Mouse (Mus musculus): Measurements from ENCODE around the gene Kcnq5.
"Not testable (repeated sequence)": the region's sequence is repeated elsewhere in the genome, so short reads cannot be mapped to it uniquely, and the experiment has no call there.

The Kcnq5 gene

DNA sequence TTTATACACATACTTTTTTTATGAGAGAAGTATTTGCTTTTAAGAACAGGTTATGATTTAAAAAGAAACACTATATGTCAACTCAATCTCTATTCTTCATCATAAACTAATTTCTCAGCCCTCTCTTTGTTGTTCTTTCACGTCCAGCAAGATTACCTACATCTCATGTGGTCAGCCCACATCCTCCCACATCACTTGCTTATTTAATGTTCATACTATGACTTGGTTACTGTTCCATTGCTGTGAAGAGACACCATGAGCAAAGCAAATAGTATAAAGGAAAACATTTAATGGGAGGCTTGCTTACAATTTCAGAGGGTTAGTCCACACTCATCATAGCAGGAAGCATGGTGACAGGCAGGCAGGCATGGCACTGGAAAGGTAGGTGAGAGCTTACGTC, 124.4 kb downstream of the Kcnq5 start:
- DNase-seq: no peak

- no peak for DNase-seq
These were observed 125.4 kb downstream of the Kcnq5 start for GRCm38 (mm10) chr1:21836337-21836736.

DNA sequence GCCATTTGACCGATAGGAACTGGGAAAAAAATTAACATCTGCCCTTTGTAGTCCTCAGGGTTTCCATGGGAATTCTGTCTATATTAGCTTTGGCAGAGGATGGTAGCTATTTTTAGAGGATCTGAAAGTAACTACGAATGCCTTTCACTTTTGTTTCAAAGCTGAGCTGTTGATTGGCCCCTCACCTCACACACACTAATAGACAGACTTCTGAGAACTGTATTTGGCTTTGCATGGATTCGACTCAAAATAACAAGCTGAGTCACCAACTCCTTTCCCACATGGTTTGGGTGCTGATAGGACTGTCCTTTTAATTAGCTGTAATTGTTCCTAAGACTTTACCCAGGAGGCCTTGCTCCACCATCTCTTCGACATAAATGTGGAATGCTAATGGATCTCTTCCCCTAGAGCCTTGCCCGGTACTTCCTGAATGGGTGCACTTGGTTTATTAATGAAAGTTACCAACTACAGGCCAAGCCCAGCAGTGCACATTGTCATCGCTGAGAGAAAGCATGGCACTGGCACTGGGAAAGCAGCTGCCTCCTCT, 131.8 kb downstream of the Kcnq5 start:
- DNase-seq: no peak

DNA sequence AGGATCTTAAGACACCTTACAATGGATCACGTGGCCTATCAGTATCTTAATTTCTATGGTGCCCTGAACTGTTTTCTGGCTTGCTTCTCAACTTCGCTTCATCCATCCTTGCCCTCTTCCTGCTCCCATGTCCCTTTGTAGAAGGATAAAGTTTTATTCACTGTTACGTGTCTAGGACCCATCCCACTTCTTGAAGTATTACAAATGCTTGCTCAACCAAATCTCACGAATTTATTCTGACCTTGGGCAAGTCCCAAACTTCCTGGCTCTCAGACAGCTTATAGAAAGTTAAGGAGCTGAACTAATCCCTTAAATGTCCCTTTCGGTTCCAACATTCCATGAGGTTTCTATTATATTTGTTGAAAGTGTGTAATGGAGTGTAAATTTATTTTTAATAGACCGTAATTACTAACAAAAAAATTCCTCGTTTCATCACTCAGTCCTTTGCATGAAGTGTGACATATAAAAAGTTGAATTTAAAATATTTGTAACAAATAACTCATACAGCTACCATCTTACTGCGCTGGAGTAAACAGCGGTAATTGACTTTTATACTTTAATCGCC, 141.6 kb downstream of the Kcnq5 start:
- no peak for DNase-seq

DNA sequence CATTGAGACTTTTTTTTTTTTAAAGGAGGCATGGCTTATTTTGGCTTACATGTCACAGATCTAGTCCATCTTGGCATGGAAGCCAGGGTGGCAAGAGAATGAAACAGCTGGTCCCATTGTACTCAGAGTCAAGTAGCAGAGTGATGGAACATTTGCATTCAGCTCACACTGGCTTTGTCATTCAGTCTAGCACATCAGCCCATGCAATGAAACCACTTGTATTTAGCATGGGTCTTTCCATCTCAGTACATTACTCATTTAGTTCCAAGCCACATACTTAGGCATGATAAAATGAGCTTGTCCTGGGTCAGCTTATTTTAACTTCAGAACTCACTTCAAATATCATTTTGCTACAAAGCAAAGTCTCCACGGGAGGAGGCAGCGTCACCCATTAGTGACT, 156.7 kb downstream of the Kcnq5 start:
- DNase-seq: no peak

DNA sequence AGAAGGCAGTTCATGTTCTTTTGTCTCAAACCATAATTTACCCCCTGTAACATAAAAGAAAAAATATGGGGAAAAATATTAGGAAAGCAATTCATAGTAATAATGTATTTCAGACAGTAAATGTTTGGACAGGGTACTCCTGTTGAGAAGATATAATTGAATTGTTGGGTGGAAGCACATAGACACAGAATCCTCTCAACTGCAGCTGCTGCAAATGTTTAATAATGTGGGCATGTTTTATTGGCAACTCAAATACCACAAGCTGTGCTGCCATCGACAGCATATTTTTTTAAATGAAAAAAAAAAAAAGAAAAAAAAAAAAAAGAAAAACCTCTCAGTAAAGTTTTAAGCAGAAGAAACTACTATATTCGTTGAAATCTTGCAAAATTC, 157.3 kb downstream of the Kcnq5 start:
- DNase-seq: no peak

DNA sequence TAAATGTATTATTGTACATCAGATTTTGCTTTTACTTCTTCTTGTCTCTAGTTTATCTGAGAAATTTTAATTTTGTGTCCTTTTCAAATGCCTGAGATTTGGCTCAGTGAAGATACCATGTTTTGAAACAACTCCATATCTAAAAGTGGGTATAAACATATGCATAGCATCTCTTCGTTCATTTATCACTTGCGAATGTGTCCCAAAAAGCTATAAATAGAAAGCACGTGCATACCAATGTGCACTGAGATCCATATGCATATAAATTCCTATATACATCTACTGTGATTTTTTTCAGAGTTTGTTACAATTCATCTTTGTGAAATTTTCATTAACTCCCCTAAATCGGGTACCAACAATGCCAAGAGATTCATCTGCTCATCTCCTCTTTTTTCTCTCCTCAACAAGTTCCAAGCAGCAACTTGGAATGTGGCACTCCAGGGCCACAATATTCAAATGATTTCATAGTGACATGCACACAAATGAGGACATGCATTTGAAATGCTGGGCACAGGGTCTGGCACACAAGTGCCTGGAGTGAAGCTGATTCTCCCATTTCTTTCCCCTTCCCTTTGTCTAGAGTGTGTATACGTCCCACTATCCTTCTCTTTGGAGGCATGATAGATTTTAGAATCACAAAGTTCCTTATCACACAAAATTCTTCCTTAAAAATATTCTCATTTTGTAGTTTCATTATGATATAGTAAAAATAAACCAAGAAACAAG, 157.8 kb downstream of the Kcnq5 start:
- no peak for DNase-seq

GRCm38 (mm10) chr1:21780746-21781145, 181.0 kb downstream of the Kcnq5 start:
- DNase-seq: no peak

DNA sequence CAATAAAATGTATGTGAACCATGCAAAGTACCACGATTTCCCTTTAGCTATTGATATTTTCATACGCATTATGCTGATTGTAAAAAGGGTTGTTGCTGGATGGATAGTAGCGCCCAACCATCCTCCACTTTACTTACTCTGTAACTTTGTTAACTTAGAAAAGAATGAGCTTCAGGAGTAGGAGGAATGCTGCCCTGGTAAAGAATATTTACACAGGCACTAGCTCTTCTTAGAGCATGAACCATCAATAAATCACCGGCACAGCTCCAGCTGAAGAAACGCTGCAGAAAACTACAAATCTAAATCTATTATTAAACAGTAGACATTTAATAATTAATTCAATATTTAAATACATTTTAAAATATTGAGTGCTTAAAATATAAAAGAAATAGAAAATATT, 184.2 kb downstream of the Kcnq5 start:
- DNase-seq: no peak

DNA sequence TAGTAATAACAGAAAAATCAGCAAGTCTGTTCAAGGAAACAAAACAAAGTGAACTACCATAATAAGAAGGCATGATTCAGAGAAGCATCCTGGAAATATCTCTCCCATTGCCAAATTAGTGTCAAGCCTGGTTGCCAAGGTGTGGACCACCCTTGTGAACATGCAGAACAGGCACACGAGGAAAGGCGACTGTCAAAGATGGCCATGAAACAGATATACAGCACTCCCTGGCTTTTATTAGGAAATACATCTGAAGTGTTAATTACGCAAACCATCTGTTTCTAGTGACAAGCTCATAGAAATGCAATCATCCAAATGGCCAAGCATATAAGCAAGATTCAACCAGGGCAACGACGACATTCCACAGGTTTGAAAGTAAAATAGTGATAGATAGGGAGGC, 187.8 kb downstream of the Kcnq5 start:
- DNase-seq: no peak

- DNase-seq: no peak
These were observed 191.2 kb downstream of the Kcnq5 start for GRCm38 (mm10) chr1:21770494-21770893.

DNA sequence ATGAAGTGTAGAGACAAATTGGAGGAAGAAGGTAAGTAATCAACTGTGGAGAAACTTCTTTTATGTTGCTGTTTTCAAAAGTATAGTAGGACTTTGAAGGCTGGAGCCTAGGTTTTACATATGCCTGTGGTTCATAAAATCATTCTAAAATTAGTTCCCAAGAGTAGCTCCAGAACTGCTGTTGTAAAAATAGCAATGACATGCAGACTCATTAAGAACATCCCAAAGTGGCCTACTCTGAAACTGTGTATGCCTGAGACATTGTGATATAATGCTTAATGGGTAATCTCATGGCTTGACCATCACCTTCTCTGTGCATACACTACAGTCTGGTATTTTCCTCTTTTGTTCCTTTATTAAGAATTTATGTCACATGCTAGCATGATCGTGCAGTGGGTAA, 212.4 kb downstream of the Kcnq5 start:
- DNase-seq: no peak

GRCm38 (mm10) chr1:21729131-21729530, 232.6 kb downstream of the Kcnq5 start:
- DNase-seq: no peak

GRCm38 (mm10) chr1:21723231-21723630, 238.5 kb downstream of the Kcnq5 start:
- DNase-seq: not testable (repeated sequence)

GRCm38 (mm10) chr1:21721246-21721645, 240.5 kb downstream of the Kcnq5 start:
- no peak for DNase-seq

GRCm38 (mm10) chr1:21714816-21715215, 246.9 kb downstream of the Kcnq5 start:
- DNase-seq: no peak

DNA sequence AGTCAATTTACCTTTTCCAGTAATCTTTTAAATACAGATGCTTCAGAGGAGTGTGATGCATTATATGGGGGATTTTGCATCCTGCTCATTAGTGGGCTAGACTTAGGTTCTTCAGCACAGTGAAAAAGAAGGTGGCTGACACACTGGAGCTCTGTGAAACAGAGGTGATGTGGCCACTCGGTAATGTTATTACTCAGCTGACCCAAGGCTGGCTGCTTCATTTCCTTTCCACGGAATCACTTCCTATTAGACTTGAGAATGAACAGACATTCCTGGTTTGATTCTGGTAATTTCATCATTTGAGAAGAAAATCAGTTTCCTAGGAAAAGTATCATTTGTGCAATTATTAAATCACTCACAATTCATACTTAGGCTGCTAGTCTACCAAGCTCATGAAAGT, 249.0 kb downstream of the Kcnq5 start:
- no peak for DNase-seq

DNA sequence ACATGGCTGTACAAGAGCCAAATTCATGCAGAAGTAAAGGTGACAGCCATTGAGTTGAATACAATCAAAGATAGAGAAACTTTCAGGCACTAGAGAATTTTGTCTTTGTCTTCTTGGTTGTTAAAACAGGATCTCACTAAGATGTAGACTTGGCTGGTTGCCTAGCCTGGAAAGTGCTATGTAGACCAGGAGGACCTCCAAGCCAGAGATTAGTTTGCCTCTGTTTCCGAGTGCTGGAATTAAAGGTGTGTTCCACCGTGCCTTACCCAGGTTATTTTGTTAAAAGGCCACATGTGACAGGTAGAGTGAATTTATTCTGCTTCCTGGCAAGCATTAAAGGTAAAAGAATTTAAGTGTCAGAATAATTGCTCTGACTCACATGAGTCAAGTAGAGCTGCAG, 271.3 kb downstream of the Kcnq5 start:
- DNase-seq: no peak

DNA sequence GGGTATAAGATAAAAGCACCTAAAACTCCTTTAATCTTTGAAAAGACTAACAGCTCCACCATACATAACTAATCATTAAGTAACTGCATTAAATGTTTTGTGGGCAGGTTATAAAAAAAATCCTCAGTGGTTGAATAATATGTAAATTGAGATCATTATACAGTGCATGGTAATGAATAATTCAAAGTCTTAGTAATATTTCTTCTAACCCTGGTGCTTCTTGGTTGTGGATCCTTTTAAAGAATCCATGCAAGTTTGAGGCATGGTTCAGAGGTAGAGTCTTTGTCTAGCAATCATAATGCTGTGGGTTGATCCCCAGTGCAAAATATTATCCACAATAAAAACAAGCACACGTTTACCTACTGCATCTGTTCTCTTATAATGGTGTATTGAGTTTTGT, 272.8 kb downstream of the Kcnq5 start:
- DNase-seq: no peak

- no peak for DNase-seq
These were observed 277.3 kb downstream of the Kcnq5 start for GRCm38 (mm10) chr1:21684444-21684843.

GRCm38 (mm10) chr1:21676805-21677204, 284.9 kb downstream of the Kcnq5 start:
- no peak for DNase-seq

DNA sequence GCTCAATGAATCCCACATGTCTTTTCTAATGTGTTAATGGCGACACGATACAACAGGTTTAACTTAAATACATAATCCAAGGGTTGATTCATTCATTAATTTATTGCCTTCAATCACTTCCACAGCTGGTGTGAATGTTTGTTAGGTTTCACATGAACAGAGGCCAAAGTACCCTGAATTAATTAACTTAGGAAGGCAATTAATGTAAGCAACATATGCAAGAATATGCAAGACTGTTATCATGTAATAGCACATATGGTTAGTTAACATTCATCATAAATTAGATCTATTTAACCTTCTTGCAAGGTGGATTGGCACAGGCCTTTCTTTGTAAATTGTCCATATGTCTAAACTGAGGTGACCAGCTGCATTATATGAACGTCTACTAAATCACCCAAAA, 300.9 kb downstream of the Kcnq5 start:
- DNase-seq: no peak

GRCm38 (mm10) chr1:21650820-21651219, 310.9 kb downstream of the Kcnq5 start:
- no peak for DNase-seq

DNA sequence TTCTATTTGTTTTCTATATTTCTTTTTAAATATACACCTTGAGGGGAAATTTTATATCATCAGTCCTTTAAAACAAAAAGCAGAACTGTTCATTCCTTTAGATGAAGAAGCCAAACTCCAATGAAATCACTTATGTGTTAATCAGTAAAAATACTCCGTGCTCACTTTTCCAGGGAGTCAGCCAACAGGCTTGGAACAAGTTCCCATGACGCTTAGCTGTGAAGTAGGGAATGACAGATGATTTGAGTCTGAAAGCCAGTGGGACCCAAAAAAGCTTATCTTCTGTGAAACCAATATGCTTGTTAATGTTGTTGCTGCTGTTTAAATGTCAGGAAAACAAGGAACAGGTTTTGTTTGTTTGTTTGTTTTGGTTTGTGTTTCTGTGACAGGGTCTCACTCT, 326.3 kb downstream of the Kcnq5 start:
- DNase-seq: no peak

DNA sequence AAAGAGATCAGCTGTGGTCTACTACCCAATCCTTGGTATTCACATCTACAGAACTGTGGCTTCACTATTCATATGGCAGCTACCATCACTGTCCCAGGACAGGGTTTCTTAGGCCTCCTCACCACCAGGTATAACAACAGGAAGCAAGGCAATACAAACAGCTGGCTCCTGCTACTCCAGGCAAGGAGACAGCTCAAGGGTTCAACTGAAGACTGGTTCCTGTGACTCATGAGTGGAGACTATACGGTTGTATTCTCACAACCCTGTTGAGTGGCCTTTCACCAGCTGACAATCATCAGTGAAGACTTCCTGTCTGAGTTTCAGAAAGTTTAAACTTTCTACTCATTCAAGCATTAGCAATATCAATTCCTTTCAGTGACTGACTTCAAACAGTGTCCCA, 327.7 kb downstream of the Kcnq5 start:
- DNase-seq: no peak

All from thymus, postnatal 36 days (tissue).